Mouse (Mus musculus) heart, postnatal 0 days (tissue): ENCODE results near the gene Cpeb3. TPM values are rescaled to one million over a fixed set of nuclear protein-coding genes. Genes with fewer than 3 reads are reported as not detected.

Experiments used
- ATAC-seq: fragments of 200-750 bp; cut with Nextera tagmentation; 2 replicates; pipeline ENCODE4 v1.8.0; 2017; ENCODE audit warnings: low read depth, moderate number of reproducible peaks, moderate library complexity; ENCODE audit not compliant: insufficient read depth
- DNase-seq: peaks from one replicate; pipeline ENCODE4 v3.0.0-alpha.2; 2016; ENCODE audit warnings: low spot score
- H3K27ac ChIP-seq: fragments of 300-500 bp; sonication (generic); 2 replicates; pipeline ENCODE4 v1.5.1; 2014; ENCODE audit warnings: low read depth, mild to moderate bottlenecking
- H3K27me3 ChIP-seq: fragments of 300-500 bp; sonication (generic); 2 replicates; pipeline ENCODE4 v1.6.1; 2014; ENCODE audit warnings: low read length, mixed read lengths; ENCODE audit not compliant: control insufficient read depth, insufficient read depth
- H3K36me3 ChIP-seq: fragments of 300-500 bp; sonication (generic); replicated peaks from 2 replicates; pipeline ENCODE4 v1.6.1; 2014; ENCODE audit warnings: low read length, mixed read lengths; ENCODE audit not compliant: control insufficient read depth, insufficient read depth
- H3K4me1 ChIP-seq: fragments of 300-500 bp; sonication (generic); 2 replicates; pipeline ENCODE4 v1.6.1; 2014; ENCODE audit warnings: antibody characterized with exemption; ENCODE audit not compliant: control insufficient read depth, insufficient read depth
- H3K4me2 ChIP-seq: fragments of 300-500 bp; sonication (generic); 2 replicates; pipeline ENCODE4 v1.6.1; 2014; ENCODE audit warnings: low read depth, mild to moderate bottlenecking, low read length, moderate library complexity
- H3K4me3 ChIP-seq: fragments of 300-500 bp; sonication (generic); 2 replicates; pipeline ENCODE4 v1.5.1; 2014; ENCODE audit warnings: low read depth, low read length
- H3K9ac ChIP-seq: fragments of 300-500 bp; sonication (generic); replicated peaks from 2 replicates; pipeline ENCODE4 v1.6.1; 2014; ENCODE audit warnings: low read depth, low read length, mixed read lengths
- H3K9me3 ChIP-seq: fragments of 300-500 bp; sonication (generic); replicated peaks from 2 replicates; pipeline ENCODE4 v1.6.1; 2016; ENCODE audit warnings: low read length; ENCODE audit not compliant: control insufficient read depth
- CTCF ChIP-seq: IDR thresholded peaks from 2 replicates; pipeline ENCODE4 v1.5.1; 2016; ENCODE audit warnings: antibody characterized with exemption, control low read depth, low read depth
- EP300 ChIP-seq: IDR thresholded peaks from 2 replicates; pipeline ENCODE4 v1.6.1; 2016; ENCODE audit warnings: antibody characterized with exemption, low read depth
- WGBS: fragments of 180-500 bp; shearing (Covaris S2); extraction: QIAGEN DNeasy Blood & Tissue Kit; methylation state at CpG from one replicate; pipeline ENCODE4 v1.1.7; 2014; 5-methylcytosine and 5-hydroxymethylcytosine counted together
- polyA plus RNA-seq: library from polyadenylated mRNA; unstranded; fragments of >200 nt; fragmentation: Nextera tagmentation; extraction: Ambion mirVana; gene quantifications from 2 replicates; pipeline ENCODE4 v1.2.1, GENCODE M21; 2015
- total RNA-seq: library from RNA; depleted of rRNA; stranded (reverse); fragments of >200 nt; gene quantifications from 2 replicates; pipeline ENCODE4 v1.2.3, GENCODE M21; 2014; ENCODE audit warnings: low replicate concordance

Gene Cpeb3
- total and polyA plus RNA-seq, 2 experiments from 2014 or later, result 13.7 to 21.8 TPM

DNA sequence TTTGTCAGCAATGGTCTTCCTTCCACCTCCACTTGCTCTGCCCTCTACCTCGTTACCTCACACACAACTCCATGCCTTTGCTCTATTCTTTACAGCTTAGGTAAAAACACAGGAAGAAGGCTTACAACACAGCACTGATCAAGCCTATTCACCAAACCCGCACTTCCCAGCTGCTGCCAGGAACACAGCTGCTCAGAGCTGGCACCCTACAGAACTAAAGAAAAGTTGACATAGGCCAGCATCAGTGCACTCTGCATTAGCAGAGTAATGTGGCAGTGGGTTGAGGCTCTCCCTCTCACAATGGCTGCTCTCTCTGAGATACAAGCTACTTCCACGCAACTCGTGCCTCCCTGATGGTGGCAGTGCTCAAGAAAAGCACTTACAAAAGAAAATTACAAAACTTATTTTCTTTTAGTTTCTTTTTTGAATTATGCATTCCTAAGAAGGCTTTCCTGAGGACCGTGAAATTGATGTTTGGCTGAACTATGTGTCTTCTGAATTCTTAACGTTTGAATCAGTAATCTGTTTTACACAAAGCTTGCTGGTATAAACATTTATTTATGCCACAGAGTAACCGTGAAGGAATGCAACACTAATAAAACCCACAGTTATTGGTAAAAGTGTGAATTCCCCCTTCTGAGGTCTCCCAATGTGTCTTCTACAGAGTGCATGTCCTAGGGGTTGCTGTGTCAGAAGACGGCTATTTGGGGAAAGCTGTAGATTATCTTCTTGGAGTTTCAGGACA, 151.1 kb downstream of the Cpeb3 start:
- no peak overlapping the region for H3K4me2 ChIP-seq
- ATAC-seq (no peak), DNase-seq (no peak)
- no peak overlapping the region for H3K27ac ChIP-seq
- no peak overlapping the region for H3K4me3 ChIP-seq
- 83% methylated on average over 8 of the region's 8 CpGs for WGBS
- H3K4me1 ChIP-seq, result peaks cover 11% of the 10 kb centered on the region
- H3K9ac ChIP-seq, result no peak overlapping the region
- no peak for TF ChIP-seq EP300
- TF ChIP-seq CTCF, result no peak
- 0 out of 2 replicates have a peak, but pooled peaks cover 8% of the 10 kb centered on the region for H3K36me3 ChIP-seq
- no peaks in the 10 kb centered on the region for H3K27me3 ChIP-seq
- H3K9me3 ChIP-seq, result no peaks in the 10 kb centered on the region

DNA sequence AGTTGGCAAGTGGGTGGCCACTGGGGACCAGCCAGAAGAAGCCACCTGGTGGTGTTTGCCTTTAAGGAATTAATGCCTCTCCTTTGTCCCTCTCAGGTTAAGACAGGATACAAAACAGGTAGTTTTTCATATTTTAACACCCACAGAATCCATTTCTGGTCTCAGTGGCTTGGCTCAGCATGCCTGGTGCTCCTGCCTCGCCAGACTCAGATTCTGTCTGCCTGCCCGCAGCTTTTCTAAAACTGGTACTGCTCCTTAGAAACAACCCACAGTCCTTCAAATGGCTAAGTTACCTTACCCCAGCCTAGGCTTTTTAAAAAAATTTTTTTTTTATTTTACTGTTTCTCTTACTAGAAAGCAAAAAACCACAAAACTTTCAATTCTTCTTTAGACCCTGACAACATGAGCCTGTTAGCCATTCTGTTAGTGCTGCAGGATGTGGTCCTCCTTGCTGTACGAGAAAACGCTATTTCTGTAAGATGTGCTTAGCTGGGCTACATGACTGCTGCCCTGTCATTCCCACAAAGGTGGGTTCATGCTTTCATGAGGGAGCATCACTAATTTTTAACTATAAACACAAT, 152.3 kb downstream of the Cpeb3 start:
- no peak overlapping the region for H3K4me3 ChIP-seq
- no peak overlapping the region for H3K9ac ChIP-seq
- 0 out of 2 replicates have a peak, but pooled peaks cover 8% of the 10 kb centered on the region for H3K36me3 ChIP-seq
- H3K9me3 ChIP-seq, result no peaks in the 10 kb centered on the region
- DNase-seq (no peak), ATAC-seq (no peak)
- H3K27me3 ChIP-seq, result no peaks in the 10 kb centered on the region
- TF ChIP-seq CTCF (no peak), EP300 (no peak)
- H3K27ac ChIP-seq, result no peak overlapping the region
- H3K4me1 ChIP-seq, result peaks cover 11% of the 10 kb centered on the region
- no peak overlapping the region for H3K4me2 ChIP-seq
- 80% methylated on average over 4 of the region's 4 CpGs for WGBS

DNA sequence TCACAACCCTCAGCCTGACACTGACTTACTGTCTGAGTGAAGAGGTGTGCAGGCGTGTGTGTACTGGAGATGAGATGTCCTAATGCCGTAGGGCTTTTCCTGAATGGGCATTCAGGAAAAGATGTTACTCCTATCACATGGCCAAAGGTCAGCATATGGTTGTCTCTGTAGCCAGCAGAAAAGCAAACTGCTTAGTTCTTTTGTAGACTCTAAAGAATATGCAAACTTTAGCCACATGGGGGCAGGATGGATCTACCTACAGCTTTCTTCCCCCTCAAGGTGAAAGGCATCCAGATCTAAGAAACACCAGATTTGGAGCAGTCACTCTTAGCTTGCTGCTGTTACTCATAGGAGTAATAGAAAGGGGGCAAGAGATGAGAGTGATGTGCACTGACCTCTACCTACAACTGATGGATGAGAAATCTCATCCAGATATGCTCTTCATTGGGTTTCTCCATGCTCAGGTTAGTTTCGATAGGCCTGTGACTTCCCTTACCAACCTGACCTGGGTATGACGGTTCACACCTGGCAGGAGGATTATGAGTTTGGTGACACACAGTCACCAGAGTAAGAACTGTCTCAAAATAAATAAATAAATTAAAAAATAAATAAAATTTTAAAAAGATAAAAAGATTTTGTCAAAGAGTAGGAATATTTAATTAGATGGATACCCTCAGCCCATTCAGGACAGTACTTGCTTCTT, 157.6 kb downstream of the Cpeb3 start:
- DNase-seq, result peak; percentile 56

DNA sequence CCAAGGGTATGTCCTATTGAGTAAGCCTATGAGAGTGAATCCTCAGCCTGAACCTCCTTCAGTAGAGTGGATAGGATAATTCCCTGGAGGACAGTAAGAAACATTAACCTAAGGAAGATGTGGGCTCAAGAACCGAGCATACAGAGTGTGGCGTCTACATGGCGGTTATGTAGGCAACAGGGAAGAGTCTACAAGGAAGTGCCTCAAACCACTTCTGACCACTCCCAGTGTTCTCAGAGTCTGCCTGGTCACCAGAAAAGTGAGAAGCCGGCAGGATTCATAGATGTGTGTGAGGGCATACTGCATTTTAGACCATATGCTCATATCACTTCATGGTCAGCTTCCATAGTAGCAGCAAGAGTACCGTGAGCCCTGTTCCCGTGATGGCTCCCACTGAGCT, 159.9 kb downstream of the Cpeb3 start:
- Histone ChIP-seq H3K4me2 (no peak overlapping the region), H3K9me3 (no peaks in the 10 kb centered on the region), H3K27me3 (no peaks in the 10 kb centered on the region), H3K4me1 (no peaks in the 10 kb centered on the region), H3K4me3 (no peak overlapping the region), H3K36me3 (0 out of 2 replicates have a peak, but pooled peaks cover 6% of the 10 kb centered on the region), H3K9ac (no peak overlapping the region), H3K27ac (no peak overlapping the region)
- no peak for DNase-seq
- 89% methylated on average over 6 of the region's 6 CpGs for WGBS
- ATAC-seq, result no peak
- no peak for TF ChIP-seq EP300
- TF ChIP-seq CTCF, result no peak

More for the DNA sequence above, 157.6 kb downstream of the Cpeb3 start:
- H3K4me2 ChIP-seq, result no peak overlapping the region
- H3K9ac ChIP-seq, result no peak overlapping the region
- WGBS, result 63% methylated on average over 4 of the region's 4 CpGs
- no peaks in the 10 kb centered on the region for H3K27me3 ChIP-seq
- H3K9me3 ChIP-seq, result no peaks in the 10 kb centered on the region
- H3K27ac ChIP-seq, result no peak overlapping the region
- 0 out of 2 replicates have a peak, but pooled peaks cover 8% of the 10 kb centered on the region for H3K36me3 ChIP-seq
- H3K4me1 ChIP-seq, result no peaks in the 10 kb centered on the region
- TF ChIP-seq EP300, result no peak
- peak; percentile 74 for TF ChIP-seq CTCF
- ATAC-seq, result peak; percentile 47; the same call in 1 of the 2 replicates
- no peak overlapping the region for H3K4me3 ChIP-seq

DNA sequence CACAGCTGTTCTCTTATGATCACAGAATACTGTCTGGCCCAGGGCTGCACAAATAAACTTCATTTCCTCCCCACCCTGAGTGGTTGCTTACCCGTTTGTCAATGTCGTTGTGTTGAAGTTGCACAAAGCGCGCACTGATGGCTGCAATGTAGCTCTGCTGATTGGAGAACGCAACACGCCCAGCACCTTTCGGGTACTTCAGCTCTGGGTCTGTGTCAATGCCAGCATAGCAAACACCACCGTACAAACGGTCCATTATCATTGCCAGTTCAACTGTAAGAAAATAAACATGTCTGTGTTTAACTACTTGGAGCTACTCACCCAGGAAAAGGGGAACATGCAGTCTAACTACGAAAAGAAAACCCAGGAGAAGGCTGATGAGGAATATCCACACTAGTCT, 164.0 kb downstream of the Cpeb3 start:
- Histone ChIP-seq H3K4me1 (no peaks in the 10 kb centered on the region), H3K9ac (no peak overlapping the region), H3K4me3 (no peak overlapping the region), H3K4me2 (no peak overlapping the region), H3K27me3 (no peaks in the 10 kb centered on the region), H3K36me3 (peaks cover 8% of the 10 kb centered on the region; the same call in 1 of the 2 replicates), H3K27ac (no peak overlapping the region), H3K9me3 (no peaks in the 10 kb centered on the region)
- DNase-seq (no peak), ATAC-seq (no peak)
- WGBS, result 89% methylated on average over 10 of the region's 10 CpGs
- TF ChIP-seq CTCF (no peak), EP300 (no peak)
